Mouse (Mus musculus) lung, postnatal 0 days (tissue): ENCODE measurements at regions not wholly inside any gene's neighbourhood (a gene's known extent, or its start where the extent isn't known, plus 50 kb on each side); places are given as distances from the start of the nearest gene placed in this dataset.

Experiments
- CTCF ChIP-seq: IDR thresholded peaks from 2 replicates; pipeline ENCODE4 v1.5.1; 2016; ENCODE audit warnings: antibody characterized with exemption, mild to moderate bottlenecking
- EP300 ChIP-seq: IDR thresholded peaks from 2 replicates; pipeline ENCODE4 v1.6.1; 2016; ENCODE audit warnings: antibody characterized with exemption, mild to moderate bottlenecking, control low read depth

- TF ChIP-seq CTCF = no peak
- no peak for TF ChIP-seq EP300
Observed at GRCm38 (mm10) chr13:110819301-110819862, 424.5 kb downstream of the Plk2 start.
